Mouse (Mus musculus) C2C12 (cell line): ENCODE results near the gene Rcor1.

Experiments used
- CEBPB ChIP-seq: IDR thresholded peaks from one replicate; pipeline ENCODE4 v1.6.1; 2011; ENCODE audit warnings: low read depth, mild to moderate bottlenecking, control low read depth, moderate library complexity
- CTCF ChIP-seq: IDR thresholded peaks from one replicate; pipeline ENCODE4 v1.5.1; 2011; ENCODE audit not compliant: control insufficient read depth, insufficient read depth, insufficient read length
- FOSL1 ChIP-seq: IDR thresholded peaks from one replicate; pipeline ENCODE4 v1.8.0; 2011; ENCODE audit warnings: mild to moderate bottlenecking, low read length; ENCODE audit not compliant: poor library complexity, insufficient read depth, severe bottlenecking

GRCm38 (mm10) chr12:111096249-111096648 is 57.1 kb downstream of the Rcor1 start:
- TF ChIP-seq CEBPB (no peak), CTCF (no peak), FOSL1 (no peak)
